Mouse (Mus musculus) lung, adult 2 months (tissue): ENCODE results near the gene Wdfy4.

Experiments used
- CTCF ChIP-seq: fragments of 200-500 bp; IDR thresholded peaks from 2 replicates; pipeline ENCODE4 v1.5.1; 2011; ENCODE audit warnings: mild to moderate bottlenecking, low read length, control low read depth; ENCODE audit not compliant: insufficient read depth
- POLR2A ChIP-seq: fragments of 200-500 bp; IDR thresholded peaks from 2 replicates; pipeline ENCODE4 v1.6.1; 2011; ENCODE audit warnings: low read depth, mild to moderate bottlenecking, control low read depth, low read length, borderline replicate concordance; ENCODE audit errors: extremely low read depth

DNA sequence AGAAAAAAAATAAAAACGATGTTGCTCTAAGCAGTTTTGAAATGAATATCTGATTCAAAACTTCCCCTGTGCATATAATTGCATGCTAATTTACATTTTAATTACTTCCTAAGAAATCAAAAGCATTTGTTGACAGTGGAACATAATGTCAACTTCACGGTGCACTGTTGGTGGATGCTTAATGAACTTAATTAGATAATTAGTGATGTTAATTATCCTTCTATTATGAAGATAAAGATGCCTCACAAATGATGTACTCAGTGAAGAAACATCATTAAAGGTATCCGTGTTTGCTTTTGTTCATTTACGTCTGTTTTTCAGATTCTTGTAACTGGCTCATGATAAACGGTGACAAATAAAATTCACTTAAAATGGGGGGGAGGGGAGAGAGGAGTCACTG, 122.3 kb downstream of the Wdfy4 start:
- TF ChIP-seq CTCF = no peak
- TF ChIP-seq POLR2A = no peak
